Mouse (Mus musculus): ENCODE measurements around the gene Tm6sf2. TPM values are rescaled to one million over a fixed set of nuclear protein-coding genes. Genes with fewer than 3 reads are reported as not detected.
A peak's percentile ranks its signal among the peaks of the same experiment; 100 is the strongest.

Gene Tm6sf2
- total and polyA plus RNA-seq, 2 experiments from 2014 or later = 0.19 TPM; not detected in 1

- no peak overlapping the region for H3K4me3 ChIP-seq (ENCODE audit: low read length)
- no peak overlapping the region for H3K9ac ChIP-seq (replicated peaks; ENCODE audit: low read length)
- no peak overlapping the region for H3K4me2 ChIP-seq (ENCODE audit: low read depth, low read length)
- H3K27ac ChIP-seq = no peak overlapping the region
- H3K27me3 ChIP-seq (ENCODE audit: insufficient read depth, low read length) = no peaks in the 10 kb centered on the region
- WGBS = 63% methylated on average over 7 of the region's 7 CpGs
- peaks cover 52% of the 10 kb centered on the region for H3K36me3 ChIP-seq (ENCODE audit: insufficient read depth, low read length)
- ATAC-seq = no peak
- no peaks in the 10 kb centered on the region for H3K4me1 ChIP-seq (ENCODE audit: insufficient read depth, low read length)
- TF ChIP-seq CTCF (IDR thresholded peaks at IDR 0.05; ENCODE audit: low read depth) = no peak
- no peaks in the 10 kb centered on the region for H3K9me3 ChIP-seq (ENCODE audit: low read length)
- no peak for DNase-seq (ENCODE audit: low spot score)
Measured at GRCm38 (mm10) chr8:70104922-70105321, 32.2 kb downstream of the Tm6sf2 start.

DNA sequence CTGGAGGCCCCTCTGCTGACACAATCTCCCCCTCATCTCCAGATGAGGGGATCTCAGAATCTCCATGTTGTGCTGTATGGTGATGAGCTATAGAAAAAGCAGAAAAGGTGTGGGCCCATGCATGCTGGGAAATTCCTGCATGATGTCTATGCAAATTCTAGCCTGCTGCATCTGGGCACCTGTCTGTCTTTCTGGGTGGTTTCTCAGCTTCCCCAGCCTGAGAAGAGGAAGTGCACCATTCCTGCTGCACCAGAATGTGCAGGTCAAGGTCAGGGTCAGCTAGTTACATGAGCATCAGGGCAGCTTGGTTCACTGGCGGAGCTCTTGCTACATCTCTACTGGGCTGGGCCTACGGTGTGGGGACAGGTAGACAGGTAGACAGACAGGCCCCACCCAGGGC, 37.7 kb downstream of the Tm6sf2 start:
- Histone ChIP-seq H3K9me3 (ENCODE audit: low read length) (no peaks in the 10 kb centered on the region), H3K4me3 (ENCODE audit: low read length) (no peak overlapping the region), H3K4me1 (ENCODE audit: insufficient read depth, low read length) (no peaks in the 10 kb centered on the region), H3K9ac (replicated peaks; ENCODE audit: low read length) (no peak overlapping the region; the same call in 1 of the 2 replicates), H3K27ac (no peak overlapping the region), H3K4me2 (ENCODE audit: low read depth, low read length) (no peak overlapping the region), H3K27me3 (ENCODE audit: insufficient read depth, low read length) (no peaks in the 10 kb centered on the region), H3K36me3 (ENCODE audit: insufficient read depth, low read length) (peaks cover 40% of the 10 kb centered on the region)
- ATAC-seq = no peak
- no peak for TF ChIP-seq CTCF (IDR thresholded peaks at IDR 0.05; ENCODE audit: low read depth)
- DNase-seq (ENCODE audit: low spot score) = no peak
- 97% methylated on average over 2 of the region's 2 CpGs for WGBS

DNA sequence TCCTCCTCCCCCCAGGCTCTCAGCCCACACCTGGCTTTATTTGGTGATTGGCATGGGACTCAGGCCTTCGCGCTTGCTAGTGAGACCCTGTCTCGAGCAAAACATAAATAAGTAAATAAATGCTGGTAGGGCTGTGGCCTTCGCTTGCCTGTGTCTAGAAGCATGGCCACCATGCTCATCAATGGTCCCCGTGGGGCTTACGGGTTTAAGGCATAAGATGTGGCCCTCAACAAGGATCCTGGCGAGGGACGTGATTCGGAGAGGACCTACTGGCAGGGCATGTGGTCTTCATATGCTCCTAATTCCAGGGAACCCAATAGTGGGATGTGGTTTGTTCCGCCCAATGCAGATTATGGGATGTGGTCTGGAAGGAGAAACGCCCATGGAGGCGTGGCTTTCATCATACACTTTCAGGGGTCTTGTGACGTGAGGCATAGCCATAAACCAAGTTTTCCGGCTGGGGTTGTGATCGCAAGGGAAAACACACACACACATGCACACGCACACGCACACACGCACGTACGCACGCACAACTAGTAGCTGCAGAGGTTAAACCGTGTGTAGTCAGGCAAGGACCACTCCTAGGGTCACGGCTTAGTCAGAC, 38.6 kb downstream of the Tm6sf2 start:
- H3K4me1 ChIP-seq (ENCODE audit: insufficient read depth, low read length) = no peaks in the 10 kb centered on the region
- no peak overlapping the region for H3K9ac ChIP-seq (replicated peaks; ENCODE audit: low read length)
- H3K4me3 ChIP-seq (ENCODE audit: low read length) = no peak overlapping the region
- H3K27me3 ChIP-seq (ENCODE audit: insufficient read depth, low read length) = no peaks in the 10 kb centered on the region
- no peak for DNase-seq (ENCODE audit: low spot score)
- no peak overlapping the region for H3K27ac ChIP-seq
- peaks cover 40% of the 10 kb centered on the region for H3K36me3 ChIP-seq (ENCODE audit: insufficient read depth, low read length)
- H3K4me2 ChIP-seq (ENCODE audit: low read depth, low read length) = no peak overlapping the region
- TF ChIP-seq CTCF (IDR thresholded peaks at IDR 0.05; ENCODE audit: low read depth) = no peak
- 65% methylated on average over 23 of the region's 23 CpGs for WGBS
- ATAC-seq = no peak
- H3K9me3 ChIP-seq (ENCODE audit: low read length) = no peaks in the 10 kb centered on the region

DNA sequence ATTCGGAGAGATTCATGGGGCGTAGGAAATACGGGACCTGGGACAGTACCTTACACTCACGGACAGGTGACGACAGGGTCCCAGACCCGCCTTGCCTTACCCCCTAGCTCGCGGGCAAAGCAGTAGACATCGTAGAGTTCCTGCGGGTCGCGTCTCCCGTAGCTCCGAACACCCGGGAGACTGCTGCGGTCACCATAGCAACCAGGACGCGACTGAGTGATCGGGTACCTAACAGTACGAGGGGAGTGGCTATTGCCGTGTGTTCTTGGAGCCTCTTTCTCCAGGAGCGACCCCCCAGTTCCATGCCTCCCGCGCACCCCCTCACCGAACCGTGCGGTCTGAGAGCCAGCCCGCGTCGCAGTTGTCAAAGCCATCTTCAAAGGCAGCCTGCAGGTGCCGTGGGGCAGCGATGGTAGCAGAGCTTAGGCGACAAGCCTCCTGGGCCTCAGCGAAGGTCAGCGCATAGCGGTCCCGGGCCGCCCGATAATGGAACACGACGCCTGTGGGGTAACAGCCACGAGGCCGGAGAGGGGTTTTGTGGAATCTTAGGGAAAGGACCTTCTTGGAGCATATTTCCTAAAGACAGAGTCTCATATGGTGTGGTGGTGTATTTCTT, 39.8 kb downstream of the Tm6sf2 start:
- no peak overlapping the region for H3K9ac ChIP-seq (replicated peaks; ENCODE audit: low read length)
- H3K27ac ChIP-seq = no peak overlapping the region
- H3K36me3 ChIP-seq (ENCODE audit: insufficient read depth, low read length) = peaks cover 34% of the 10 kb centered on the region
- H3K4me2 ChIP-seq (ENCODE audit: low read depth, low read length) = no peak overlapping the region
- WGBS = 14% methylated on average over 43 of the region's 43 CpGs
- DNase-seq (ENCODE audit: low spot score) = peak; percentile 53
- H3K9me3 ChIP-seq (ENCODE audit: low read length) = no peaks in the 10 kb centered on the region
- TF ChIP-seq CTCF (IDR thresholded peaks at IDR 0.05; ENCODE audit: low read depth) = no peak
- peak; percentile 16; the same call in 1 of the 2 replicates for ATAC-seq
- H3K4me1 ChIP-seq (ENCODE audit: insufficient read depth, low read length) = 0 out of 2 replicates have a peak, but pooled peaks cover 2% of the 10 kb centered on the region
- no peaks in the 10 kb centered on the region for H3K27me3 ChIP-seq (ENCODE audit: insufficient read depth, low read length)
- no peak overlapping the region for H3K4me3 ChIP-seq (ENCODE audit: low read length)

DNA sequence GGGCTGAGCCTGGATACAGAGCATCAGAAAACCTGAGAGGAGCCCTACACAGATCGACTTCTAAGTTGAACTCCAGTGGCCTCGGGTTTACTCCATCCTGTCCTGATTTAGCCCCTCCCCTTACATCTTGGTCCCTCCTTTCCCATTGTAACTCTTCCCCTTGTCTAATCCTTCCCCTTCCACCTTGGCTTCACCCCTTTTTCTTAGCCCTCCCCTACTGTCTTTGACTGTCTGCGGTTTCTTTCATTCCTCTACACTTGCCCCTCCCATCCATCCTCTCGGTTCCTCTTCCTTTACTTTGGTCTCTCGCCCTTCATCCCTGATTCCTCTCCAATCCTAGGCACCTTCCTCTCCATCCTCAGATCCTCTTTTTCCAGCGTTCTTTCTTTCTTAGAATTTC, 41.8 kb downstream of the Tm6sf2 start:
- ATAC-seq (no peak), DNase-seq (ENCODE audit: low spot score) (no peak)
- no peaks in the 10 kb centered on the region for H3K9me3 ChIP-seq (ENCODE audit: low read length)
- WGBS = 32% methylated on average over 6 of the region's 6 CpGs
- H3K9ac ChIP-seq (replicated peaks; ENCODE audit: low read length) = no peak overlapping the region
- no peak overlapping the region for H3K27ac ChIP-seq
- H3K27me3 ChIP-seq (ENCODE audit: insufficient read depth, low read length) = no peaks in the 10 kb centered on the region
- no peak overlapping the region for H3K4me2 ChIP-seq (ENCODE audit: low read depth, low read length)
- TF ChIP-seq CTCF (IDR thresholded peaks at IDR 0.05; ENCODE audit: low read depth) = no peak
- H3K36me3 ChIP-seq (ENCODE audit: insufficient read depth, low read length) = peaks cover 20% of the 10 kb centered on the region
- peaks cover 7% of the 10 kb centered on the region; the same call in 1 of the 2 replicates for H3K4me1 ChIP-seq (ENCODE audit: insufficient read depth, low read length)
- H3K4me3 ChIP-seq (ENCODE audit: low read length) = no peak overlapping the region

DNA sequence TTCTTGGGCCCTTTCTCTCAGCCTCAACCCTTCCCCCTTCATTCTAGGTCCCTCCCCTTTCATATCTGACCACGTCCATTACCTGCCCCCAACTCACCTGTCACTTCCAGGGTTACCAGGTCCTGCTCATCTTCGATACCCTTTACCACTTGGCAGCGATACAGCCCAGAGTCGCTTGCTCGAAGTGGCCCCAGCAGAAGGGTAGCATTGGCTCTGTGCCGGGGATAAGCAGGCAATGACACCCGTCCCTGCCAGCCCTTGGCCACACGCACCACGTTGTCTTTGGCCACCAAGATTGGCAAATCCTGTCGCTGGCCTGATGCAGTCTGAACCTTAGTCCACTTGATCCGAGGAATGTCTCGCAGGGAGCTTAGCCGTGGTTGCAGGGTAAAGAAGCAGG, 42.2 kb downstream of the Tm6sf2 start:
- Histone ChIP-seq H3K36me3 (ENCODE audit: insufficient read depth, low read length) (peaks cover 18% of the 10 kb centered on the region), H3K4me1 (ENCODE audit: insufficient read depth, low read length) (peaks cover 7% of the 10 kb centered on the region; the same call in 1 of the 2 replicates)
- WGBS = 60% methylated on average over 13 of the region's 13 CpGs

GRCm38 (mm10) chr8:70117611-70118010, 44.9 kb downstream of the Tm6sf2 start:
- H3K36me3 ChIP-seq (ENCODE audit: insufficient read depth, low read length) = peaks cover 6% of the 10 kb centered on the region; the same call in 1 of the 2 replicates
- H3K4me1 ChIP-seq (ENCODE audit: insufficient read depth, low read length) = peaks cover 7% of the 10 kb centered on the region; the same call in 1 of the 2 replicates
- TF ChIP-seq CTCF (IDR thresholded peaks at IDR 0.05; ENCODE audit: low read depth) = no peak
- no peak overlapping the region for H3K4me3 ChIP-seq (ENCODE audit: low read length)
- no peak overlapping the region for H3K9ac ChIP-seq (replicated peaks; ENCODE audit: low read length)
- no peaks in the 10 kb centered on the region for H3K9me3 ChIP-seq (ENCODE audit: low read length)
- 16% methylated on average over 9 of the region's 9 CpGs for WGBS
- H3K4me2 ChIP-seq (ENCODE audit: low read depth, low read length) = peak overlapping the region; percentile 84
- DNase-seq (ENCODE audit: low spot score) = peak; percentile 34
- no peak overlapping the region for H3K27ac ChIP-seq
- no peak for ATAC-seq
- no peaks in the 10 kb centered on the region for H3K27me3 ChIP-seq (ENCODE audit: insufficient read depth, low read length)

More for the DNA sequence above, 42.2 kb downstream of the Tm6sf2 start:
- Histone ChIP-seq H3K4me2 (ENCODE audit: low read depth, low read length) (no peak overlapping the region), H3K27ac (no peak overlapping the region), H3K9me3 (ENCODE audit: low read length) (no peaks in the 10 kb centered on the region), H3K4me3 (ENCODE audit: low read length) (no peak overlapping the region), H3K9ac (replicated peaks; ENCODE audit: low read length) (no peak overlapping the region), H3K27me3 (ENCODE audit: insufficient read depth, low read length) (no peaks in the 10 kb centered on the region)
- DNase-seq (ENCODE audit: low spot score) (no peak), ATAC-seq (no peak)
- TF ChIP-seq CTCF (IDR thresholded peaks at IDR 0.05; ENCODE audit: low read depth) = no peak
